ENCODE assay signal across 23 mouse cellular contexts in genomic region chr5:31892631-31893030, GRCm38 (mm10).
DNase-seq lines count a peak whose midpoint lies in the region; ATAC-seq lines count a peak whose summit lies in the region.
"Had no signal": no experiment of that assay in that cellular context is flagged by ENCODE, and none has a peak within 500 bp of the region (broad histone marks: within the 10 kb centered on the region; RNA-seq: fewer than 3 reads in every experiment).

No protein-coding gene starts in this region.

- no peaks in the 10 kb centered on the region for H3K27me3 ChIP-seq in embryonic facial prominence, embryonic 13.5 days
- H3K27me3 ChIP-seq in embryonic facial prominence, embryonic 10.5 days (replicated peaks; ENCODE audit: low read depth, poor library complexity, severe bottlenecking), result no peaks in the 10 kb centered on the region
- no peaks in the 10 kb centered on the region for H3K27me3 ChIP-seq in embryonic facial prominence, embryonic 15.5 days
- H3K27me3 ChIP-seq: CH12.LX; forebrain, embryonic 13.5 days; Patski had no signal

- H3K4me3 ChIP-seq in embryonic facial prominence, embryonic 13.5 days, result no peak overlapping the region
- no peak overlapping the region for H3K4me3 ChIP-seq in embryonic facial prominence, embryonic 10.5 days
- H3K4me3 ChIP-seq in embryonic facial prominence, embryonic 15.5 days (replicated peaks), result no peak overlapping the region
- H3K4me3 ChIP-seq: forebrain, embryonic 13.5 days had no signal

- 37% methylated on average over 4 of the region's 4 CpGs for WGBS in embryonic facial prominence, embryonic 13.5 days
- 89% methylated on average over 4 of the region's 4 CpGs for WGBS in embryonic facial prominence, embryonic 10.5 days
- 36% methylated on average over 4 of the region's 4 CpGs for WGBS in embryonic facial prominence, embryonic 15.5 days

- H3K4me2 ChIP-seq in embryonic facial prominence, embryonic 13.5 days, result peak overlapping the region; percentile 18; the same call in 1 of the 2 replicates
- H3K4me2 ChIP-seq in embryonic facial prominence, embryonic 15.5 days (replicated peaks), result no peak overlapping the region
- H3K4me2 ChIP-seq: forebrain, embryonic 13.5 days had no signal

- H3K9ac ChIP-seq in embryonic facial prominence, embryonic 13.5 days, result no peak overlapping the region
- no peak overlapping the region for H3K9ac ChIP-seq in embryonic facial prominence, embryonic 15.5 days
- H3K9ac ChIP-seq: forebrain, embryonic 13.5 days had no signal

- DNase-seq in embryonic facial prominence, embryonic 10.5 days (ENCODE audit: low spot score), result no peak
- peak; percentile 24 for DNase-seq in layer of hippocampus, adult 9-11 months
- no peak for DNase-seq in layer of hippocampus, postnatal 25 days (ENCODE audit: extremely low spot score in 1 of 2, low spot score in 1 of 2)
- DNase-seq in left cerebral cortex, adult 18-20 months (ENCODE audit: low spot score in 2 of 2), result no peak
- DNase-seq: adrenal gland, adult 2 months; adrenal gland, postnatal 10 days; adrenal gland, postnatal 25 days; B cell, adult 2 months; cerebellum, adult 11-12 months; cerebellum, adult 2 months; cerebellum, adult 9-10 months; cerebellum, postnatal 10 days; cerebellum, postnatal 25 days had no signal

- ATAC-seq in embryonic facial prominence, embryonic 13.5 days (ENCODE audit: insufficient number of reproducible peaks, insufficient read depth, low FRiP score, low TSS enrichment, low read depth), result no peak
- ATAC-seq in embryonic facial prominence, embryonic 15.5 days (ENCODE audit: insufficient number of reproducible peaks, low FRiP score, low TSS enrichment, low read depth), result no peak
- no peak for ATAC-seq in megakaryocyte progenitor cell, adult 5-6 weeks (replicated peaks; ENCODE audit: poor library complexity)
- ATAC-seq: activated CD4-positive, CD25-positive, alpha-beta regulatory T cell, adult 4 months; CD4-positive, CD25-positive, alpha-beta regulatory T cell, adult 4 months; forebrain, embryonic 13.5 days; forebrain, embryonic 16.5 days; Patski had no signal

- peaks cover 20% of the 10 kb centered on the region for H3K4me1 ChIP-seq in embryonic facial prominence, embryonic 13.5 days
- no peaks in the 10 kb centered on the region for H3K4me1 ChIP-seq in embryonic facial prominence, embryonic 10.5 days
- peaks cover 28% of the 10 kb centered on the region for H3K4me1 ChIP-seq in embryonic facial prominence, embryonic 15.5 days
- H3K4me1 ChIP-seq: forebrain, embryonic 13.5 days had no signal

- H3K36me3 ChIP-seq in embryonic facial prominence, embryonic 13.5 days, result no peaks in the 10 kb centered on the region
- no peaks in the 10 kb centered on the region for H3K36me3 ChIP-seq in embryonic facial prominence, embryonic 10.5 days (replicated peaks)
- H3K36me3 ChIP-seq in embryonic facial prominence, embryonic 15.5 days, result no peaks in the 10 kb centered on the region

- H3K27ac ChIP-seq in embryonic facial prominence, embryonic 13.5 days, result peak overlapping the region; percentile 80
- H3K27ac ChIP-seq in embryonic facial prominence, embryonic 10.5 days (replicated peaks), result no peak overlapping the region
- peak overlapping the region; percentile 71 for H3K27ac ChIP-seq in embryonic facial prominence, embryonic 15.5 days (replicated peaks)
- H3K27ac ChIP-seq: forebrain, embryonic 13.5 days had no signal

- no peaks in the 10 kb centered on the region for H3K9me3 ChIP-seq in embryonic facial prominence, embryonic 13.5 days
- no peaks in the 10 kb centered on the region for H3K9me3 ChIP-seq in embryonic facial prominence, embryonic 10.5 days
- no peaks in the 10 kb centered on the region for H3K9me3 ChIP-seq in embryonic facial prominence, embryonic 15.5 days (replicated peaks)
- H3K9me3 ChIP-seq: forebrain, embryonic 13.5 days; G1E had no signal
